Mouse (Mus musculus) midbrain, embryonic 10.5 days (tissue): ENCODE results near the gene Hnrnpr. TPM values are rescaled to one million over a fixed set of nuclear protein-coding genes. Genes with fewer than 3 reads are reported as not detected.

Experiments used
- DNase-seq: peaks from one replicate; pipeline ENCODE4 v3.0.0-alpha.2; 2017; ENCODE audit warnings: low spot score
- H3K27ac ChIP-seq: fragments of 300-500 bp; sonication (generic); replicated peaks from 2 replicates; pipeline ENCODE4 v1.5.1; 2016; ENCODE audit warnings: mild to moderate bottlenecking
- H3K27me3 ChIP-seq: fragments of 300-500 bp; sonication (generic); 2 replicates; pipeline ENCODE4 v1.6.1; 2016; ENCODE audit warnings: low read depth, mild to moderate bottlenecking; ENCODE audit not compliant: poor library complexity, severe bottlenecking
- H3K36me3 ChIP-seq: fragments of 300-500 bp; sonication (generic); 2 replicates; pipeline ENCODE4 v1.6.1; 2016; ENCODE audit warnings: mild to moderate bottlenecking, moderate library complexity
- H3K4me1 ChIP-seq: fragments of 300-500 bp; sonication (generic); 2 replicates; pipeline ENCODE4 v1.6.1; 2016
- H3K4me3 ChIP-seq: fragments of 300-500 bp; sonication (generic); 2 replicates; pipeline ENCODE4 v1.5.1; 2016; ENCODE audit warnings: mild to moderate bottlenecking, moderate library complexity
- H3K9me3 ChIP-seq: fragments of 300-500 bp; sonication (generic); replicated peaks from 2 replicates; pipeline ENCODE4 v1.6.1; 2016; ENCODE audit warnings: mild to moderate bottlenecking
- WGBS: fragments of 180-500 bp; shearing (Covaris S2); methylation state at CpG from one replicate; pipeline ENCODE4 v1.1.7; 2016; 5-methylcytosine and 5-hydroxymethylcytosine counted together
- polyA plus RNA-seq: library from polyadenylated mRNA; unstranded; fragments of >200 nt; fragmentation: Nextera tagmentation; extraction: Ambion mirVana; gene quantifications from 2 replicates; pipeline ENCODE4 v1.2.1, GENCODE M21; 2016

Hnrnpr gene
- polyA plus RNA-seq, 1 experiment from 2014 or later, result 229 TPM

GRCm38 (mm10) chr4:136373494-136374181 lies 62.9 kb downstream of the Hnrnpr start:
- Histone ChIP-seq H3K4me3 (no peak overlapping the region), H3K4me1 (peaks cover 20% of the 10 kb centered on the region), H3K36me3 (no peaks in the 10 kb centered on the region), H3K9me3 (no peaks in the 10 kb centered on the region), H3K27me3 (no peaks in the 10 kb centered on the region), H3K27ac (peak overlapping the region; percentile 61)
- 57% methylated on average over 14 of the region's 14 CpGs for WGBS
- no peak for DNase-seq

- WGBS, result 94% methylated on average over 5 of the region's 5 CpGs
Measured at GRCm38 (mm10) chr4:136377001-136377400, 66.3 kb downstream of the Hnrnpr start.

GRCm38 (mm10) chr4:136383052-136383451 lies 72.3 kb downstream of the Hnrnpr start:
- WGBS, result 85% methylated on average over 5 of the region's 5 CpGs
- no peaks in the 10 kb centered on the region for H3K36me3 ChIP-seq
- no peaks in the 10 kb centered on the region for H3K27me3 ChIP-seq
- H3K4me3 ChIP-seq, result no peak overlapping the region
- DNase-seq, result no peak
- no peaks in the 10 kb centered on the region for H3K9me3 ChIP-seq
- peaks cover 6% of the 10 kb centered on the region for H3K4me1 ChIP-seq
- no peak overlapping the region for H3K27ac ChIP-seq

More at GRCm38 (mm10) chr4:136377001-136377400, 66.3 kb downstream of the Hnrnpr start:
- Histone ChIP-seq H3K36me3 (no peaks in the 10 kb centered on the region), H3K4me3 (no peak overlapping the region), H3K27me3 (no peaks in the 10 kb centered on the region), H3K27ac (no peak overlapping the region), H3K9me3 (no peaks in the 10 kb centered on the region), H3K4me1 (peaks cover 19% of the 10 kb centered on the region)
- no peak for DNase-seq

GRCm38 (mm10) chr4:136383839-136384238 lies 73.1 kb downstream of the Hnrnpr start:
- Histone ChIP-seq H3K27ac (no peak overlapping the region), H3K4me1 (peaks cover 6% of the 10 kb centered on the region), H3K4me3 (no peak overlapping the region), H3K27me3 (no peaks in the 10 kb centered on the region), H3K36me3 (no peaks in the 10 kb centered on the region), H3K9me3 (no peaks in the 10 kb centered on the region)
- 90% methylated on average over 6 of the region's 6 CpGs for WGBS
- no peak for DNase-seq

GRCm38 (mm10) chr4:136387261-136387660 lies 76.5 kb downstream of the Hnrnpr start:
- H3K36me3 ChIP-seq, result no peaks in the 10 kb centered on the region
- no peaks in the 10 kb centered on the region for H3K27me3 ChIP-seq
- no peak for DNase-seq
- no peak overlapping the region for H3K27ac ChIP-seq
- H3K4me1 ChIP-seq, result no peaks in the 10 kb centered on the region
- no peak overlapping the region for H3K4me3 ChIP-seq
- WGBS, result 69% methylated on average over 11 of the region's 11 CpGs
- no peaks in the 10 kb centered on the region for H3K9me3 ChIP-seq

GRCm38 (mm10) chr4:136401806-136402205 lies 91.1 kb downstream of the Hnrnpr start:
- H3K4me3 ChIP-seq, result no peak overlapping the region
- H3K4me1 ChIP-seq, result no peaks in the 10 kb centered on the region; the same call in 1 of the 2 replicates
- no peaks in the 10 kb centered on the region for H3K27me3 ChIP-seq
- DNase-seq, result no peak
- no peak overlapping the region for H3K27ac ChIP-seq
- no peaks in the 10 kb centered on the region for H3K36me3 ChIP-seq
- no peaks in the 10 kb centered on the region for H3K9me3 ChIP-seq
- 89% methylated on average over 10 of the region's 10 CpGs for WGBS

GRCm38 (mm10) chr4:136407831-136408230 lies 97.1 kb downstream of the Hnrnpr start:
- Histone ChIP-seq H3K4me3 (no peak overlapping the region), H3K27ac (no peak overlapping the region), H3K4me1 (no peaks in the 10 kb centered on the region; the same call in 1 of the 2 replicates), H3K27me3 (no peaks in the 10 kb centered on the region), H3K9me3 (no peaks in the 10 kb centered on the region), H3K36me3 (no peaks in the 10 kb centered on the region)
- 84% methylated on average over 11 of the region's 11 CpGs for WGBS
- no peak for DNase-seq

Other genes starting within 250 kb of the Hnrnpr start
- gene Id3, start 167.4 kb upstream of the Hnrnpr start, polyA plus RNA-seq, result 619 and 802 TPM in 2 replicates
- gene E2f2, start 138.5 kb upstream of the Hnrnpr start, polyA plus RNA-seq, result 10.3 and 10.8 TPM in 2 replicates
- gene Asap3, start 104.6 kb upstream of the Hnrnpr start, polyA plus RNA-seq, result 6.0 and 7.1 TPM in 2 replicates
- 0.79 and 0.81 TPM in 2 replicates for gene Tcea3, start 63.2 kb upstream of the Hnrnpr start, polyA plus RNA-seq
- 23.3 and 30.3 TPM in 2 replicates for gene Zfp46, start 26.3 kb upstream of the Hnrnpr start, polyA plus RNA-seq
- 0.23 and 0.39 TPM in 2 replicates for gene Htr1d, start 112.6 kb downstream of the Hnrnpr start, polyA plus RNA-seq
- 0.23 and 0.37 TPM in 2 replicates for gene 6030445D17Rik, start 151.3 kb downstream of the Hnrnpr start, polyA plus RNA-seq
- gene Luzp1, start 158.8 kb downstream of the Hnrnpr start, polyA plus RNA-seq, result 119 and 135 TPM in 2 replicates